Mouse (Mus musculus): ENCODE data around the gene Krt35.

Gene Krt35

DNA sequence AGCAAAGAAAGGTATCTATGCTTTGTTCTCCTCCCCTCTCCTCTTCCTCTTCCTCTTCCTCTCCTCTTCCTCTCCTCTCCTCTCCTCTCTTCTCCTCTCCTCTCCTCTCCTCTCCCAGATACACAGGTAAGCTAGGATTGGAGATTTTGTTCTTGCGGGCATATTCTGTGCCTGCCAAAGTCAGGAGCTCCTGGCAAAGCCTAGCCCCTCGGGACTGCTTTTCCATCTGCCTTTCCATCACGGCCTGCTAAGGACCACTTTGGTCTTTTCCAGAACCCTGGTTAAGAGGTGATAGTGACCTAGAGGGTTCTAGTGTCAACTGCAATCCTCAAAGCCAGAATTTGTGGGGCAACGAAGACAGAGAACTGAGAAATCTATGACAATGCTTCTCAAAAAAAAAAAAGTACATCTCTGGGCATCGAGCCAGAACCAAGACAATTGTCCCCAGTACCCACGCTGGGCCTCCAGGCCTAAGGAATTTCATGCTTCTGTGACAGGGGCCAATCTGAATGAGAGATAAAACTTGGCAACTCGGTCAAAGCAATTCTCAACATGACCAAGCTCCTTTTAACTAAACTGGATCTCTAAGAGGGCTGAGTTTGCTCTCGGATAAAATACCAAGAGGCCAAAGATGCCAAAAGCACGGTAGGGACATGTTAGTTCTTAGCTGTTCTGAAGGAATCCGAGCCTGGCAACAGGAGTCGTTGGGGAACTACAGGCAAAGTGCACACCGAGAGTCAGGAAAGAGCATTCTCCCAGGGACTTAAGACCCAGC is 29.6 kb downstream of the Krt35 start:
- in situ Hi-C loops (cut with MboI, MseI) = no loop called here

DNA sequence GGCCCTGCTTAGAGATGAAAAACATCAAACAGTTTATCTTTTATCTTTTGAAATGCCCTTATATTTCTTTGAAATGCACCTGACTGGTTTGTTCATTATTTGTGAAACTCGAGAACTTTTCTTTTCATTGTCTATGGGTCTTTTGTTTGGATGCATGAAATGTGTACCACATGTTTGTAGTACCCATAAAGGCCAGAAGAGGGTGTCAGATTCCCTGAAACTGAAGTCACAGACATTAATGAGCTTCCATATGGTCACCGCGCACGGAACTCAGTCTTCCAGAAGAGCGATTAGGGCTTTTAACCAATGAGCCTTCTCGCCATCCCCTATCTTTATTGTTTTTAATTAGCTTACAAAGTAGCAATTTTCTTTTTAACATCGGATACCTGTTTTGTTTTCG is 37.2 kb downstream of the Krt35 start:
- in situ Hi-C loops (cut with MboI, MseI) = no loop called here

DNA sequence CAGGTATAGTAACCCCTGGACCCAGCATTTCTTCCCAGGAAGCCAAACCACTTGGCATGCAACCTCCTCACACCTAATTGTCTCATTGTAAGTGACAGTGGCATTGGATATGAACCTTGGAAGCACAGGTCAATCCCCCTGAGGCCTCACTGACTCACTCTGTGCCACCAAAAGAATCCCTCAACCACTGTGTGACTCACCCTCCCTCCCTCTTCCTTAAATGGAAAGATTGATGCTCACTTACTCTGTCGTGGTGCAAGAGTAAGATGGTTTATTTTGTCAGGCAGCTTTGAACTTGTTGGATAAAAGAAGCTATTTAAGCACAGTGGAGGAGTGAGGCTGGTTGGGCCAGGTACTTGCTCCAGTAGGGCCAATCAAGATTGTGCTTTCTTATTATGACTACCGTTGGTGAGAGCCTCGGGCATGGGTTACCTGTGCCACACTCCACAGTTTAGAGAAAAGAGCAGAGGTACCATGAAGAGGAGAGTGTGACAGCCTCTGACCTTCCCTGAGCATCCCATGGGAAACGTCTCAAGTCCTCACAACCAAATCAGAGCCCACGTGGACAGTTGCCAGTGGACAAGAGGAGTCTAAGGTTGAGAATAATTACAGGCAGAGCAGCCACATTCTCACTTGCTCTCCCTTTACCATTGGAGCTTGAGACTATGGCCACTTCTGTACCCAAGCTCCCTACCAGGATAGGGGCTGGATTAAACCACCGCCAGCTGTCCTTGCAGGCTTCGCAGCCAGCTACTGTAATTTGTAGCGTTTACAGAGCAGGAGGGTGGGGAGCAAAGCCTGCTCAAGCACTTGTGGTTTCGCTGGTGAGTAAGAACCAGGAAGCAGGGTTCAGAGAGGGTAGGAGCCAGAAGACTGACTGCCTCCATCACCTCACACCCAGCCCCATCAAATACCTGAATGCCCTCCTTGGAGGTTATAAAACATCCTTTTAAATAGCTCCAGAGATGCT is 40.1 kb downstream of the Krt35 start:
- in situ Hi-C loops (cut with MboI, MseI) = no loop called here

DNA sequence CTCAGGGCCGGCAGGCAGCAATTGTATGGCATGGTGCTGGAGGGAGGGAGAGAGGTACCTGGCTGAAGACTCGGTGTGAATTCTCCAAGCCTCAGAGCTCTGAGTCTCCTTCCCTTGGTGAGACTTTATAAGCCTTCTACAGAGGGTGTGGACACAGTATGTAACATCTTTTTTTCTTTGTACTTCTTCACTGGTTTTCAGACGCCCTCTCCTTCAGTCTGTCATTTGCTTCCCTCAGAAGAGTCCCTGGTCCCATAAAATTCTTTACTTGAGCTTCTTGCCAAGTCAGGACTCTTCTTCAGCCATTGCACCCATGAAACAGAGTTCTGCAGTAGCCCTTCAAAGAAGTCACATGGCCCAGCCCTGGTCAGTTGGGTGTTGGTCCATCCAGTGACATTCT is 45.6 kb downstream of the Krt35 start, which contains the start of gene Krt31:
Gene Krt31 (minus strand): TSS at position 101 of the 400 bp plus-strand sequence.
- in situ Hi-C loops (cut with MboI, MseI) = loop anchor here (5.0 kb wide), 1 partner anchor 33 kb away; the partner anchor contains the start of gene Krt33a

DNA sequence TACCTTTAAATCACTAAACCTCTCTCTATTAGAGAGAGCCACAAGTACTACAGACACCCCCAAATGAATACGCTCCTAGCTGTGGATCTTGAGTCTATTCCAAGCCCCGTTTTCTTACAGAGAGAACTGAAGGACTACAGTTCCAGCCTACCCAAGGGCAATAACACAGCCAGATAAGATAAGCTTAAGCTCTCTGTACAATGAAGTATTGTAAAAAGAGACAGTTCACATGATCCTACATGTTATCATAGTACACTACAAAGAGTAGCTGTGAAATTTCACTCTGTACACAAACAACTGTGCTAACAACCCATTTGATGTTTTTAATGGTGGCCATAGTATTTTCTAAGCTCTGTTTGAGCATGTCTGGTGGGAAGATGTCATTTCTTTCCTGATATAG is 48.8 kb downstream of the Krt35 start:
- in situ Hi-C loops (cut with MboI, MseI) = no loop called here

DNA sequence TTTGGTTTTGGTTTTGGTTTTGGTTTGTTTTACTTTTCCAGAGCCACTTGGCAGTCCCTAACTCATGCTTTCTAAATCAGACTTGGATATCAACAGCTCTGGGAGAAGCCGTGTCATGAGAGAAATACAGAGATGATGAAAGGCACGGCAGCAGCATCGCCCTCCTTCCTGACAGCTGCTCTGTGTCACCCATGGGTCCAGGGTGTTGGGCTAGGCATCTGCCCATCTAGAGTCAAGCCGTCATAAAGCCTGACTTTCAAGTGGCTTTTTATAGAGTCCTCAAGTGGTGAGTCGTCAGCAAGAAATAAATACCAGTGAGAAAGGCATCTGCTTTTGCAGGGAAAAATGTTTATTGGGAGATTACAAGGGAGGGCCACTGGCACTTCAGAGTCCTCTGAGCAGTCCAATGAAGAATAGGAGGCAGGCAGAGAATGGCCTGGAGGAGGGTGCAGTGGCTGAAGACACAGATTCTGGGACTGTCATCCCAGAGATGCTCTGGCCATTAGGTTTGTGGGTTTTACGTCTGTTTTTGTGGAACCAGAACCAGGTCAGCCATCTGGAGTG is 49.7 kb downstream of the Krt35 start:
- in situ Hi-C loops (cut with MboI, MseI) = no loop called here

Measured in regulatory T cell (primary cell).